Mouse (Mus musculus) liver, embryonic 14.5 days (tissue): ENCODE measurements around the gene Igf2bp1. TPM values are rescaled to one million over a fixed set of nuclear protein-coding genes. Genes with fewer than 3 reads are reported as not detected.

Experiments used
- ATAC-seq: fragments of 200-750 bp; cut with Nextera tagmentation; 2 replicates; pipeline ENCODE4 v1.8.0; 2017; ENCODE audit warnings: moderate number of reproducible peaks, mild to moderate bottlenecking, moderate library complexity; ENCODE audit not compliant: insufficient read depth
- DNase-seq, 3 experiments: peaks; one replicate each; pipeline ENCODE4 v3.0.0-alpha.2; 2012 to 2013; ENCODE audit warnings: low read depth in 3 of 3, low spot score in 3 of 3
- H3K27ac ChIP-seq: fragments of 300-500 bp; sonication (generic); 2 replicates; pipeline ENCODE4 v1.5.1; 2014; ENCODE audit warnings: moderate library complexity, mild to moderate bottlenecking, control low read depth, inconsistent platforms
- H3K27me3 ChIP-seq: fragments of 300-500 bp; sonication (generic); 2 replicates; pipeline ENCODE4 v1.6.1; 2014; ENCODE audit warnings: mild to moderate bottlenecking, low read length, moderate library complexity; ENCODE audit not compliant: control insufficient read depth, insufficient read depth
- H3K36me3 ChIP-seq: fragments of 300-500 bp; sonication (generic); replicated peaks from 2 replicates; pipeline ENCODE4 v1.6.1; 2014; ENCODE audit warnings: low read depth; ENCODE audit not compliant: control insufficient read depth, insufficient read depth
- H3K4me1 ChIP-seq, 2 experiments: fragments of 200-500 bp in 1 of 2; fragments of 300-500 bp in 1 of 2; sonication (generic) in 1 of 2; replicated peaks; 2 replicates each; pipeline ENCODE4 v1.6.1; 2012 to 2014; ENCODE audit warnings: antibody characterized with exemption in 1 of 2, inconsistent platforms in 1 of 2, low read length in 1 of 2; ENCODE audit not compliant: control insufficient read depth in 2 of 2, insufficient read depth in 2 of 2
- H3K4me2 ChIP-seq: fragments of 300-500 bp; sonication (generic); 2 replicates; pipeline ENCODE4 v1.6.1; 2014; ENCODE audit warnings: low read depth, mild to moderate bottlenecking, control low read depth, moderate library complexity
- H3K4me3 ChIP-seq, 2 experiments: fragments of 200-500 bp in 1 of 2; fragments of 300-500 bp in 1 of 2; sonication (generic) in 1 of 2; 2 replicates each; pipeline ENCODE4 v1.5.1; 2012 to 2014; ENCODE audit warnings: low read depth in 2 of 2, low read length in 2 of 2, mild to moderate bottlenecking in 2 of 2, control low read depth in 1 of 2, inconsistent platforms in 1 of 2, moderate library complexity in 1 of 2; ENCODE audit not compliant: insufficient read depth in 1 of 2
- H3K9ac ChIP-seq: fragments of 300-500 bp; sonication (generic); replicated peaks from 2 replicates; pipeline ENCODE4 v1.6.1; 2014; ENCODE audit warnings: mild to moderate bottlenecking, control low read depth, moderate library complexity
- H3K9me3 ChIP-seq: fragments of 300-500 bp; sonication (generic); 2 replicates; pipeline ENCODE4 v1.6.1; 2016; ENCODE audit warnings: low read length, mixed read lengths; ENCODE audit not compliant: control insufficient read depth
- CTCF ChIP-seq: IDR thresholded peaks from 2 replicates; pipeline ENCODE4 v1.5.1; 2016; ENCODE audit warnings: antibody characterized with exemption, low read depth, control low read depth
- EP300 ChIP-seq: IDR thresholded peaks from 2 replicates; pipeline ENCODE4 v1.6.1; 2016; ENCODE audit warnings: antibody characterized with exemption, low read depth
- WGBS: fragments of 180-500 bp; shearing (Covaris S2); extraction: QIAGEN DNeasy Blood & Tissue Kit; methylation state at CpG from one replicate; pipeline ENCODE4 v1.1.7; 2014; ENCODE audit not compliant: insufficient replicate concordance; 5-methylcytosine and 5-hydroxymethylcytosine counted together
- polyA plus RNA-seq, 2 experiments: library from polyadenylated mRNA; depleted of rRNA in 1 of 2; stranded (reverse) in 1 of 2; unstranded in 1 of 2; fragments of >200 nt; fragmentation: Nextera tagmentation in 1 of 2; extraction: Ambion mirVana in 1 of 2; gene quantifications; 2 replicates each; pipeline versions ENCODE4 v1.2.1 to v1.2.3; 2012 to 2014

Gene Igf2bp1
- polyA plus RNA-seq, 2 experiments: 4.1 to 7.6 TPM

DNA sequence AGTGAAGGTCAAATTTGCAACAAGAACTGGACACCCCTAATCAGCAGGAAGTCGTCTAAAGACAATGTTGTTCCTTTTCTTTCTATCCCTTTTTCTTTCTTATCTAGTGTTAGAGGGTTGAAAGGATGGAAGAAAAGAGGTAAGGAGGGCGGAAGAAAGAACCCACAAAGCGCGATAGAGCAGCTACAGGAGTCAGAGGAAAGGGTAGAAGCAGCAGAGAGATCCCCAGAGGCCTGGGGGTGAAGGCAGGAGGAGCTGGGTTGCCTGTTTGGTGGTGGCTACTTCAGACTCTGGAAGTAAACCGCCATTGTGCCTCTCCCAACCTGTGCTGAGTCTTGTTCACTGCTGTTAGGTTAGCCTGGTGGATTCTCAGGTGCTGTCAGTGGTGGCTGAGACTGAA lies 22.4 kb upstream of the Igf2bp1 start:
- TF ChIP-seq CTCF (no peak), EP300 (no peak)
- WGBS: 22% methylated on average over 5 of the region's 5 CpGs
- no peak for ATAC-seq
- Histone ChIP-seq H3K4me2 (no peak overlapping the region), H3K27me3 (no peaks in the 10 kb centered on the region), H3K27ac (no peak overlapping the region), H3K9me3 (no peaks in the 10 kb centered on the region), H3K9ac (no peak overlapping the region), H3K4me1 (peaks cover 0 to 8% of the 10 kb centered on the region in 2 experiments; a peak in 2 of 4 replicates), H3K36me3 (no peaks in the 10 kb centered on the region), H3K4me3 (no peak overlapping the region)
- DNase-seq: no peak

GRCm38 (mm10) chr11:96020622-96021021 lies 14.9 kb upstream of the Igf2bp1 start:
- H3K9ac ChIP-seq: no peak overlapping the region
- no peak overlapping the region for H3K27ac ChIP-seq
- TF ChIP-seq EP300: no peak
- TF ChIP-seq CTCF: no peak
- no peak overlapping the region for H3K4me2 ChIP-seq
- H3K36me3 ChIP-seq: no peaks in the 10 kb centered on the region
- 55% methylated on average over 4 of the region's 4 CpGs for whole genome bisulfite sequencing
- ATAC-seq: no peak
- H3K4me1 ChIP-seq: peaks cover 0 to 3% of the 10 kb centered on the region in 2 experiments; a peak in 1 of 4 replicates
- no peak for DNase-seq
- no peak overlapping the region for H3K4me3 ChIP-seq
- no peaks in the 10 kb centered on the region for H3K9me3 ChIP-seq
- no peaks in the 10 kb centered on the region for H3K27me3 ChIP-seq

GRCm38 (mm10) chr11:96017941-96018351 lies 12.2 kb upstream of the Igf2bp1 start:
- no peak for TF ChIP-seq EP300
- no peak for TF ChIP-seq CTCF
- Histone ChIP-seq H3K27me3 (no peaks in the 10 kb centered on the region), H3K9ac (no peak overlapping the region), H3K4me3 (no peak overlapping the region), H3K36me3 (no peaks in the 10 kb centered on the region), H3K27ac (no peak overlapping the region), H3K9me3 (no peaks in the 10 kb centered on the region), H3K4me1 (no peaks in the 10 kb centered on the region), H3K4me2 (no peak overlapping the region)
- DNase-seq (no peak), ATAC-seq (no peak)
- 44% methylated on average over 9 of the region's 9 CpGs for WGBS

- no peak overlapping the region for H3K9ac ChIP-seq
- H3K4me3 ChIP-seq: no peak overlapping the region
- H3K4me2 ChIP-seq: no peak overlapping the region
- no peaks in the 10 kb centered on the region for H3K36me3 ChIP-seq
- WGBS: 44% methylated on average over 5 of the region's 5 CpGs
- peaks cover 0 to 7% of the 10 kb centered on the region in 2 experiments; a peak in 2 of 4 replicates for H3K4me1 ChIP-seq
- DNase-seq (no peak), ATAC-seq (no peak)
- H3K27ac ChIP-seq: no peak overlapping the region
- TF ChIP-seq CTCF (no peak), EP300 (no peak)
- H3K9me3 ChIP-seq: no peaks in the 10 kb centered on the region
- no peaks in the 10 kb centered on the region for H3K27me3 ChIP-seq
Measured at GRCm38 (mm10) chr11:96015421-96015820, 9.7 kb upstream of the Igf2bp1 start.

- TF ChIP-seq CTCF (no peak), EP300 (no peak)
- H3K36me3 ChIP-seq: no peaks in the 10 kb centered on the region
- no peak overlapping the region for H3K9ac ChIP-seq
- H3K4me1 ChIP-seq: peaks cover 4 to 12% of the 10 kb centered on the region in 2 experiments; a peak in 2 of 4 replicates
- no peak overlapping the region for H3K4me3 ChIP-seq
- 2% methylated on average over 6 of the region's 8 CpGs for WGBS
- no peak overlapping the region for H3K27ac ChIP-seq
- H3K4me2 ChIP-seq: peak overlapping the region; percentile 22; the same call in 1 of the 2 replicates
- H3K9me3 ChIP-seq: no peaks in the 10 kb centered on the region
- peaks cover 12% of the 10 kb centered on the region for H3K27me3 ChIP-seq
- no peak for ATAC-seq
- DNase-seq: no peak
Measured at GRCm38 (mm10) chr11:96011982-96012381, 6.2 kb upstream of the Igf2bp1 start.
